Mouse (Mus musculus): ENCODE measurements around the gene Fasl.

- TF ChIP-seq CTCF (IDR thresholded peaks at IDR 0.05; ENCODE audit: borderline replicate concordance, insufficient read depth, low read depth, low read length): no peak
- TF ChIP-seq POLR2A (IDR thresholded peaks at IDR 0.05; ENCODE audit: borderline replicate concordance, insufficient read depth, low read length): no peak
These were observed 37.0 kb downstream of the Fasl start for GRCm38 (mm10) chr1:161751311-161751710.

Data from cerebellum, adult 2 months (tissue).